Mouse (Mus musculus) frontal cortex, postnatal 10 days (tissue): ENCODE data around the gene Naaladl2.

ENCODE experiments used
- DNase-seq, 2 experiments: peaks; one replicate each; pipeline ENCODE4 v3.0.0; 2022; ENCODE audit warnings: low spot score in 2 of 2, mixed read lengths in 1 of 2

The Naaladl2 gene

GRCm38 (mm10) chr3:24690162-24690915 lies 453.7 kb downstream of the Naaladl2 start:
- no peak for DNase-seq

GRCm38 (mm10) chr3:24670500-24670899 lies 473.6 kb downstream of the Naaladl2 start:
- DNase-seq: no peak

GRCm38 (mm10) chr3:24668052-24668916 lies 475.8 kb downstream of the Naaladl2 start:
- no peak for DNase-seq

- no peak for DNase-seq
These were observed 478.7 kb downstream of the Naaladl2 start for GRCm38 (mm10) chr3:24665408-24665807.

- no peak for DNase-seq
These were observed 480.3 kb downstream of the Naaladl2 start for GRCm38 (mm10) chr3:24663749-24664148.

- DNase-seq: no peak
These were observed 514.0 kb downstream of the Naaladl2 start for GRCm38 (mm10) chr3:24630032-24630431.

GRCm38 (mm10) chr3:24605485-24605884 lies 538.6 kb downstream of the Naaladl2 start:
- no peak for DNase-seq

- no peak for DNase-seq
These were observed 539.2 kb downstream of the Naaladl2 start for GRCm38 (mm10) chr3:24604791-24605320.

GRCm38 (mm10) chr3:24595447-24595846 lies 548.6 kb downstream of the Naaladl2 start:
- no peak for DNase-seq

- no peak for DNase-seq
These were observed 587.4 kb downstream of the Naaladl2 start for GRCm38 (mm10) chr3:24556617-24557016.

- DNase-seq: no peak
These were observed 590.4 kb downstream of the Naaladl2 start for GRCm38 (mm10) chr3:24553701-24554100.

GRCm38 (mm10) chr3:24552631-24553030 lies 591.4 kb downstream of the Naaladl2 start:
- DNase-seq: no peak

- no peak for DNase-seq
These were observed 610.1 kb downstream of the Naaladl2 start for GRCm38 (mm10) chr3:24533775-24534458.

GRCm38 (mm10) chr3:24514918-24515317 lies 629.1 kb downstream of the Naaladl2 start:
- DNase-seq: no peak

- peak; percentile 13 to 43 for DNase-seq
These were observed 657.5 kb downstream of the Naaladl2 start for GRCm38 (mm10) chr3:24486456-24487112.

- DNase-seq: no peak
These were observed 680.1 kb downstream of the Naaladl2 start for GRCm38 (mm10) chr3:24463941-24464340.

- no peak for DNase-seq
These were observed 703.4 kb downstream of the Naaladl2 start for GRCm38 (mm10) chr3:24440621-24441020.

GRCm38 (mm10) chr3:24432761-24433160 lies 711.3 kb downstream of the Naaladl2 start:
- no peak for DNase-seq

- no peak for DNase-seq
These were observed 752.3 kb downstream of the Naaladl2 start for GRCm38 (mm10) chr3:24391737-24392136.

GRCm38 (mm10) chr3:24391311-24391710 lies 752.8 kb downstream of the Naaladl2 start:
- no peak for DNase-seq

GRCm38 (mm10) chr3:24355010-24355409 lies 789.1 kb downstream of the Naaladl2 start:
- DNase-seq: no peak
